Mouse (Mus musculus) midbrain, embryonic 13.5 days (tissue): ENCODE measurements around the gene Srek1. TPM values are rescaled to one million over a fixed set of nuclear protein-coding genes. Genes with fewer than 3 reads are reported as not detected.
A peak's percentile ranks its signal among the peaks of the same experiment; 100 is the strongest.

Source experiments
- ATAC-seq: fragments of 200-750 bp; cut with Nextera tagmentation; 2 replicates; pipeline ENCODE4 v1.8.0; 2017; ENCODE audit warnings: mild to moderate bottlenecking, moderate TSS enrichment, moderate library complexity
- H3K27ac ChIP-seq: fragments of 300-500 bp; sonication (generic); 2 replicates; pipeline ENCODE4 v1.5.1; 2015; ENCODE audit warnings: inconsistent platforms, mild to moderate bottlenecking, moderate library complexity
- H3K27me3 ChIP-seq: fragments of 300-500 bp; sonication (generic); 2 replicates; pipeline ENCODE4 v1.6.1; 2015; ENCODE audit warnings: mild to moderate bottlenecking, inconsistent platforms
- H3K36me3 ChIP-seq: fragments of 300-500 bp; sonication (generic); 2 replicates; pipeline ENCODE4 v1.6.1; 2015; ENCODE audit warnings: mild to moderate bottlenecking, inconsistent platforms
- H3K4me1 ChIP-seq: fragments of 300-500 bp; sonication (generic); replicated peaks from 2 replicates; pipeline ENCODE4 v1.6.1; 2015; ENCODE audit warnings: inconsistent platforms
- H3K4me2 ChIP-seq: fragments of 300-500 bp; sonication (generic); replicated peaks from 2 replicates; pipeline ENCODE4 v1.6.1; 2015; ENCODE audit warnings: moderate library complexity, mild to moderate bottlenecking, inconsistent platforms
- H3K4me3 ChIP-seq: fragments of 300-500 bp; sonication (generic); replicated peaks from 2 replicates; pipeline ENCODE4 v1.5.1; 2015; ENCODE audit warnings: mild to moderate bottlenecking, inconsistent platforms
- H3K9ac ChIP-seq: fragments of 300-500 bp; sonication (generic); replicated peaks from 2 replicates; pipeline ENCODE4 v1.6.1; 2015; ENCODE audit warnings: mild to moderate bottlenecking, inconsistent platforms
- H3K9me3 ChIP-seq: fragments of 300-500 bp; sonication (generic); 2 replicates; pipeline ENCODE4 v1.6.1; 2016; ENCODE audit warnings: mild to moderate bottlenecking, inconsistent platforms
- WGBS: fragments of 180-500 bp; shearing (Covaris S2); methylation state at CpG from one replicate; pipeline ENCODE4 v1.1.7; 2015; 5-methylcytosine and 5-hydroxymethylcytosine counted together
- polyA plus RNA-seq: library from polyadenylated mRNA; unstranded; fragments of >200 nt; fragmentation: Nextera tagmentation; extraction: Ambion mirVana; gene quantifications from 2 replicates; pipeline ENCODE4 v1.2.1, GENCODE M21; 2015

Gene Srek1
- polyA plus RNA-seq, 1 experiment from 2014 or later, result 94.6 TPM

DNA sequence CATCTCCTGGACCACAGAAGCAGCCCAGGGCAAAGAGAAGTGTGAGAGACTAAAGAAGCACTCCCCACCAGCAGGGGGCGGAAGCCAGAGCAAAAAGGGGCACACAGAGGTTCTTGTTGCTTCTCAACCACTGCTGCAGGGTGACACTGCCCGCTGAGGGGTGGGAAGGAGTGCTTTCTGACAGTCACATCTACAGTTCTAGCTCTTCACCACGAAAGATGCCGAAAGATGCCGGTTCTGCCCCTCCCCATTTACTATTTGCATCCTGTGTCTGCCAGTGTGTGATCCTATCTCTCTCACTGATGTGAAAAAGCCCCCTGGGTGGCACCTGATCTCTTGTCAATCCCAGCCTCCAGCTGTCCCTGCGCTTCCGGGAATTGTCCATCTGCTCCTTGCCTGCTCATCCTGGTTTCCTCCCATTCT, 64.0 kb downstream of the Srek1 start:
- 0 out of 2 replicates have a peak, but pooled peaks have one; percentile 37 for ATAC-seq
- Histone ChIP-seq H3K9ac (no peak overlapping the region), H3K4me3 (no peak overlapping the region), H3K27ac (no peak overlapping the region), H3K27me3 (no peaks in the 10 kb centered on the region), H3K36me3 (no peaks in the 10 kb centered on the region), H3K4me1 (0 out of 2 replicates have a peak, but pooled peaks cover 5% of the 10 kb centered on the region), H3K9me3 (no peaks in the 10 kb centered on the region), H3K4me2 (no peak overlapping the region)
- WGBS, result 52% methylated on average over 7 of the region's 7 CpGs

DNA sequence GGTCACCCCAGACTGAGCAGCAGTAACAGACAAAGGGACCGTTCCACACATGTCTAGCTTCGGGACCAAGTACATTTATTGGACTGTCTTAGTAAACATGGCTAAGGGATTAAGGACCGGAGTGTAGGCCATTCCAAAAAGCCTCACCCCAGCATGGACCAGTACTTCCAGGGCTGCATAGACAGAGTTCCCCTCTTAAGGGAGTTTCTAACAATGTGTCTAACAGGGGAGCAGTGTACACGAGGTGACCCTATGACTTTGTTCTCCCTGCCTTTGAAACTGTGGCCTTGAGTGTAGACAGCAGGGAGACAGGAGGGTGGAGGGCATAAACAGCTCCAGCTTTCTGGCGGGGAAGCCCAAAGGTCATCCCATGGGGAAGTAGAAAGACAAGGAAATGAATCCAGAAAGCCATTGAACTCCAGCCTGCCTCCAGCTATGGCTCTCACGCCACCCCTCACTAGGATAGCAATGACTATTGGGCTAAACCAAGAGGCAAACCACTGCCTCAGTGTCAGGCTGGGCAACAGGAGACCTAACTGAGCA, 68.9 kb downstream of the Srek1 start:
- H3K27me3 ChIP-seq, result no peaks in the 10 kb centered on the region
- WGBS, result 70% methylated on average over 6 of the region's 6 CpGs
- H3K4me1 ChIP-seq, result 0 out of 2 replicates have a peak, but pooled peaks cover 6% of the 10 kb centered on the region
- no peak overlapping the region for H3K9ac ChIP-seq
- no peaks in the 10 kb centered on the region for H3K9me3 ChIP-seq
- no peak overlapping the region for H3K4me2 ChIP-seq
- no peaks in the 10 kb centered on the region for H3K36me3 ChIP-seq
- H3K4me3 ChIP-seq, result no peak overlapping the region
- no peak for ATAC-seq
- H3K27ac ChIP-seq, result no peak overlapping the region

DNA sequence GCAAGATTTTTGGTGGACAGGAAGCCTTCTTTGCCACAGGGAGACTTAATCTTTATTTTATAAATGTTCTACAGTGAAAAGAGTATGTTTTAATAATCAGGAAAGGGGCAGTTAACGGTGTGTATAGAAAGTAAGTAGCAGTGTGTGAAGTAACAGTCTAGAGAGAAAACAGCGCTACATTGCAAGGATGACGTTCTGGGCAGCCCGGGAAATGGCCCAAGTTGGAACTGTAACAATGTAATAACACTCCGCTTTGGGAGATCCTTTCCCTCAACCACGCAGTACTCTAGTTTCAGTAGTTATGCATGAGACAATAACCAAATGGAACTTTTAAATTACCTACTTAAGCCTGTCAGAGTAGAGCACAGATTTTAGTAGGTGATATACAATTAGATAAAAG, 70.6 kb downstream of the Srek1 start:
- H3K4me2 ChIP-seq, result no peak overlapping the region
- H3K27me3 ChIP-seq, result no peaks in the 10 kb centered on the region
- no peaks in the 10 kb centered on the region for H3K9me3 ChIP-seq
- peak; percentile 40 for ATAC-seq
- H3K4me1 ChIP-seq, result 0 out of 2 replicates have a peak, but pooled peaks cover 6% of the 10 kb centered on the region
- no peaks in the 10 kb centered on the region for H3K36me3 ChIP-seq
- no peak overlapping the region for H3K4me3 ChIP-seq
- H3K9ac ChIP-seq, result no peak overlapping the region
- peak overlapping the region; percentile 49; the same call in 1 of the 2 replicates for H3K27ac ChIP-seq
- WGBS, result 70% methylated on average over 6 of the region's 6 CpGs

DNA sequence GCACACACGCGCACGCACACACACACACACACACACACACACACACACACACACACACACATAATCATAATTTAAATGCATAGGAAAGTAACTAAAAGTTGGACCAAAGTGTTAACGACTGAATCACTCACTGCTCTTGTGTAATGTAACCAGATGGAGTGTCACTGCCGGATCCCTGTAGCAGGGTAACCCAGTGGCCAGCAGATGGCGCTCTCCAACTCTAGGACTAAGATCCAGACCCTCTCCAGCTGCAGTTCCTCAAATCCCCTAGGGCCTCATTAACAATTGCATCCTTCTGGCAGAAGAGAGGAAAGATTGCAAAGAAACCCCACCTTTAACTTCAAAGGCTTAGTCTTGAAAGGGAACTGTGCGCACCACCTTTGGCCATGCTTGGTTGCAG, 71.0 kb downstream of the Srek1 start:
- 37% methylated on average over 7 of the region's 7 CpGs for WGBS
- Histone ChIP-seq H3K9me3 (no peaks in the 10 kb centered on the region), H3K36me3 (no peaks in the 10 kb centered on the region), H3K4me1 (0 out of 2 replicates have a peak, but pooled peaks cover 6% of the 10 kb centered on the region), H3K4me3 (no peak overlapping the region), H3K4me2 (no peak overlapping the region), H3K9ac (no peak overlapping the region), H3K27ac (no peak overlapping the region), H3K27me3 (no peaks in the 10 kb centered on the region)
- peak; percentile 93 for ATAC-seq

DNA sequence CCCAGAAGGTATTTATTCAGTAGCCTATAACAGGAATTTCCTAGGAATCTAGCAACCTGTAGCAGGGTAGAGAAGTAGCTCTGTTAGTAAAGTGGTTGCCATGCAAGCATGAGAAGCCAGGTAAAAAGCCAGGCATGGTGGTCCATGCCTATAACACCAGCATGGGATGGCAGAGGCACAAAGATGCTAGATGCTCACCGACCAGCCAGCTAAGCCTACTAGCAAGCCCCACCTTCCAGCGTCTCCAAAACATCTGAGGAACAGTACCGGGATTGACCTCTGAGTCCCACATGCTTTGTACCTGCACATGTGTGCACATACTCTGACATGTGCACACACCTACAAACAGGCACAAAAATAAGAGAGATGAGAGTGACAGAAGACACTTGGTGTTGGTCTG, 72.1 kb downstream of the Srek1 start:
- Histone ChIP-seq H3K4me3 (no peak overlapping the region), H3K4me2 (no peak overlapping the region), H3K27ac (no peak overlapping the region), H3K36me3 (no peaks in the 10 kb centered on the region), H3K4me1 (0 out of 2 replicates have a peak, but pooled peaks cover 6% of the 10 kb centered on the region), H3K27me3 (no peaks in the 10 kb centered on the region), H3K9ac (no peak overlapping the region), H3K9me3 (no peaks in the 10 kb centered on the region)
- WGBS, result 79% methylated on average over 3 of the region's 3 CpGs
- no peak for ATAC-seq

DNA sequence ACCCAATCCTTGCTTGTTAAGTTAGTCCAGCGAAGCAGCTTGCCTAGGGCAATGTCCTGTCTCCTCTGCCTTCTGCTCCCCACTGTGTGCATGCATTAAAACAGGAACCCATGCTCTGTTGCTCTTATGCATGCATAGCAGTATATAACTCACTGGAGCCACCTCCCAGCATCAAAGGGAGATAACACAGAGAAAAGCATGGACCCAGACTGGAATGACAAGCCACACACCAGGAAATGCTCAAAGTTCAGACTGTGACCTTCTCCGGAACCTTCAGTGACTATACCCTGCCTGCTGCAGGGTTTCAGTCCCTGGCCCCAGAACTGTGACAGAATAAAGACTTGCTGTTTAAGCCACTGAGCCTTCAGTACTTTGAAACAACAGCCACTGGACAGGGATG, 73.7 kb downstream of the Srek1 start:
- no peak for ATAC-seq
- no peaks in the 10 kb centered on the region for H3K9me3 ChIP-seq
- H3K4me3 ChIP-seq, result no peak overlapping the region
- H3K27ac ChIP-seq, result no peak overlapping the region
- H3K9ac ChIP-seq, result no peak overlapping the region
- 73% methylated on average over 2 of the region's 2 CpGs for WGBS
- no peak overlapping the region for H3K4me2 ChIP-seq
- H3K27me3 ChIP-seq, result no peaks in the 10 kb centered on the region
- no peaks in the 10 kb centered on the region for H3K36me3 ChIP-seq
- H3K4me1 ChIP-seq, result 0 out of 2 replicates have a peak, but pooled peaks cover 6% of the 10 kb centered on the region

DNA sequence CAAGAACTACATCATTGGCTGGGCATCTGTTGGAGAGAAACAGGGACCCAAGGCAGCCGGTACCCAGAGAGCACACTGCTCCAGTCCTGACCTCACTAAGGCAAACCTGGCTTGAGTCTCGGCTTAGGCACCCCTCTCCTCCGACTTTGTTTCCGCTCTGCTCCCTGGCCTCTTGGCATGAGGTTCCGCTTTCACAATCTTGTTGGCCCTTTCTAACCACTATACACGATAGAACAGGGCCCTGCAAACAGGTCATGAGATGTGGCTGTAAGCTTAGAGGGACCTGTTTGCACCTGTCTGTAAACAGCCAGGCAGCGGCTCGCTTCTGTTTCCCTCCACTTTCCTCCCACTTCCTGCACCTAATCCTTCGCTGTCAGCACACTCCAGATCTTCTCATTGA, 76.4 kb downstream of the Srek1 start:
- ATAC-seq, result no peak

DNA sequence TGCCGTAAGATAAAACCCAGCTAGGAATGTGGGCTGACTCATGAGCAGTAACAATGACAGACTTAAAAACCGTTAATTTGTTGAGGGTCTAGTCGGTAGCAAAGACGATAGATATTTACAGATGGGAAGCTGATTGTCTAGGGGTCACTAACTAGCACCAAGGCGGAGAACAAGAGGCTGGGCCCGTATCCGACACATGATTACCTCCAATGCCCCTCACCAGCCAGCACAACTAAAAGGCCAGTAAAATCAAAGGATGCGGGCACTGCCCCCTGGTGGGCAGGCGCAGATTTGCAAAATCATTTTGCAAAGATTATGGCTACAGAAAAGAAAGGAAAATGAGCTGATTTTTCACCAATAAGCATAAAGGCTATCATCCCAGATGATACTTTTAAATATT, 78.2 kb downstream of the Srek1 start:
- no peaks in the 10 kb centered on the region for H3K27me3 ChIP-seq
- H3K9me3 ChIP-seq, result no peaks in the 10 kb centered on the region
- H3K9ac ChIP-seq, result no peak overlapping the region
- 0 out of 2 replicates have a peak, but pooled peaks cover 6% of the 10 kb centered on the region for H3K4me1 ChIP-seq
- no peaks in the 10 kb centered on the region for H3K36me3 ChIP-seq
- no peak overlapping the region for H3K27ac ChIP-seq
- WGBS, result 45% methylated on average over 9 of the region's 9 CpGs
- H3K4me3 ChIP-seq, result no peak overlapping the region
- no peak overlapping the region for H3K4me2 ChIP-seq
- 0 out of 2 replicates have a peak, but pooled peaks have one; percentile 20 for ATAC-seq

More for the DNA sequence above, 76.4 kb downstream of the Srek1 start:
- H3K27ac ChIP-seq, result no peak overlapping the region
- H3K9me3 ChIP-seq, result no peaks in the 10 kb centered on the region
- H3K4me1 ChIP-seq, result 0 out of 2 replicates have a peak, but pooled peaks cover 6% of the 10 kb centered on the region
- H3K9ac ChIP-seq, result no peak overlapping the region
- 75% methylated on average over 9 of the region's 9 CpGs for WGBS
- H3K36me3 ChIP-seq, result no peaks in the 10 kb centered on the region
- no peak overlapping the region for H3K4me3 ChIP-seq
- no peaks in the 10 kb centered on the region for H3K27me3 ChIP-seq
- H3K4me2 ChIP-seq, result no peak overlapping the region

DNA sequence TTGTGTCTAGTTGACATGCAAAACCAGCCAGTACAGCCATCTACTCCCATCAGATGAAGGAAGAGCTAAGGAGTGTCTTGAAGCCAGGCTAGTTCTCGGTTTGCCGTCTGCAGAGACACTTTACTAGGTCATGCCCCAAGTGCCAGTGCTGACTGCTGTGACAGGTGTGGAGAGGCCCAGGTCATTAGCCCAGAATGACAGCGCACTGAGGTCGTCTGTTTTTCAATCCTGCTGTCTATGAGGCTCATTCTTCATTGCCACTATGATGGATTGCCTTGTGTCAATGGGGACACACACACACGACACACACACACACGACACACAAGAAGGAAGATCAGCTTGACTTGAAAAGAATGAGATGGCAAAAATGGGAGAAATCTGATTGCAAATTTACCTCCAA, 79.0 kb downstream of the Srek1 start:
- Histone ChIP-seq H3K36me3 (no peaks in the 10 kb centered on the region), H3K27ac (no peak overlapping the region), H3K4me3 (no peak overlapping the region), H3K9me3 (no peaks in the 10 kb centered on the region), H3K9ac (no peak overlapping the region), H3K4me1 (0 out of 2 replicates have a peak, but pooled peaks cover 3% of the 10 kb centered on the region), H3K27me3 (no peaks in the 10 kb centered on the region), H3K4me2 (no peak overlapping the region)
- ATAC-seq, result no peak
- 83% methylated on average over 6 of the region's 6 CpGs for WGBS

Other genes starting within 250 kb of the Srek1 start
- gene Erbin, start 145.9 kb upstream of the Srek1 start, polyA plus RNA-seq, result 12.0 and 12.2 TPM in 2 replicates